Comparison of ENCODE assay signal across 28 mouse cellular contexts in the genomic region with DNA sequence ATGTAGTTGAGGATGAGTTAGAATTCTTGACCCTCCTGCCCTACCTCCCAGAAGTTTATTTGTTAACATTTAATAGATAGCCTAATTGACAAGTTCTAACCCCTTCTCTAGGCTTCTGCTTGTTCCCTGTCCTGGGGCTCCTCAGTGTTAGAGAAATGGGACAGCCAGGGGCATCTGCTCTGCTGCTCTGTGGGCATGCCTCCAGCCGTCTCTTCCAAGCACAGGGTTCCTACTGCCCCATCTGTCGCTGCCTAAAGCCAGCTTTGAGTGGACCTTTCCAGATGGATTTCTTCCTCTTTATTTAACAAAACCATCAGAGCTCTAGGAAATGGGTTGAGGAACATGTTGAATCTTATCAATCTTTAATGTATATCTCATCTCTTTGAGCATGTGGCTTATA.
A peak's percentile ranks its signal among the peaks of the same experiment; 100 is the strongest.
DNase-seq lines count a peak whose midpoint lies in the region; ATAC-seq lines count a peak whose summit lies in the region.
"Had no signal": no experiment of that assay in that cellular context is flagged by ENCODE, and none has a peak within 500 bp of the region (broad histone marks: within the 10 kb centered on the region; RNA-seq: fewer than 3 reads in every experiment).

No protein-coding gene starts in this region.

- no peak overlapping the region for H3K27ac ChIP-seq in embryonic facial prominence, embryonic 10.5 days (replicated peaks)
- H3K27ac ChIP-seq: embryonic facial prominence, embryonic 12.5 days; forebrain, embryonic 15.5 days; gastrocnemius, adult 2 months; hindbrain, embryonic 13.5 days; limb, embryonic 12.5 days; macrophage; neural tube, embryonic 15.5 days had no signal

- no peak for ATAC-seq in activated CD4-positive, CD25-positive, alpha-beta regulatory T cell, adult 4 months
- ATAC-seq: CD4-positive, CD25-positive, alpha-beta regulatory T cell, adult 4 months; forebrain, embryonic 15.5 days; intestine, postnatal 0 days; liver, postnatal 0 days had no signal

- H3K4me3 ChIP-seq in embryonic facial prominence, embryonic 10.5 days: no peak overlapping the region
- H3K4me3 ChIP-seq: embryonic facial prominence, embryonic 12.5 days; forebrain, embryonic 15.5 days; gastrocnemius, adult 2 months; hindbrain, embryonic 13.5 days; limb, embryonic 12.5 days; neural tube, embryonic 15.5 days had no signal

- 91% methylated on average over 2 of the region's 2 CpGs for WGBS in embryonic facial prominence, embryonic 10.5 days

- H3K27me3 ChIP-seq in embryonic facial prominence, embryonic 10.5 days (replicated peaks; ENCODE audit: low read depth, poor library complexity, severe bottlenecking): no peaks in the 10 kb centered on the region
- H3K27me3 ChIP-seq: embryonic facial prominence, embryonic 12.5 days; forebrain, embryonic 15.5 days; hindbrain, embryonic 13.5 days; neural tube, embryonic 15.5 days had no signal

- intact Hi-C loops in left cerebral cortex, postnatal 4 days (cut with DNase I): no loop called here
- intact Hi-C loops in left cerebral cortex, postnatal 36 days (cut with DNase I): no loop called here

- no peaks in the 10 kb centered on the region for H3K36me3 ChIP-seq in embryonic facial prominence, embryonic 10.5 days (replicated peaks)
- H3K36me3 ChIP-seq: embryonic facial prominence, embryonic 12.5 days; forebrain, embryonic 15.5 days; hindbrain, embryonic 13.5 days; limb, embryonic 12.5 days; neural tube, embryonic 15.5 days had no signal

- H3K9me3 ChIP-seq in embryonic facial prominence, embryonic 10.5 days: no peaks in the 10 kb centered on the region
- H3K9me3 ChIP-seq: embryonic facial prominence, embryonic 12.5 days; forebrain, embryonic 15.5 days; hindbrain, embryonic 13.5 days; limb, embryonic 12.5 days; neural tube, embryonic 15.5 days had no signal

- peaks cover 6% of the 10 kb centered on the region for H3K4me1 ChIP-seq in embryonic facial prominence, embryonic 10.5 days
- H3K4me1 ChIP-seq: embryonic facial prominence, embryonic 12.5 days; forebrain, embryonic 15.5 days; limb, embryonic 12.5 days; neural tube, embryonic 15.5 days had no signal

- DNase-seq in left cerebral cortex, postnatal 4 days: peak; percentile 87
- no peak for DNase-seq in left cerebral cortex, postnatal 36 days (ENCODE audit: low spot score in 2 of 2)
- DNase-seq in cerebellum, adult 11-12 months: peak; percentile 91
- DNase-seq in cerebellum, adult 9-11 months: peak; percentile 92
- no peak for DNase-seq in right cerebral cortex, postnatal 36 days (ENCODE audit: low spot score in 2 of 2)
- no peak for DNase-seq in embryonic facial prominence, embryonic 10.5 days (ENCODE audit: low spot score)
- DNase-seq: adrenal gland, adult 2 months; adrenal gland, postnatal 36 days; gastrocnemius, adult 2 months; gastrocnemius, postnatal 36 days; heart, adult 18-20 months; heart, postnatal 36 days; kidney, postnatal 14 days; liver, postnatal 0 days; lung, postnatal 10 days; midbrain, embryonic 14.5 days; retina, postnatal 1 day; right cerebral cortex, postnatal 14 days; thymus, postnatal 14 days had no signal

Comparison
In these comparisons a context has a peak if more than half of its experiments do, and no peak if none do; other contexts are left out.
1. DNase-seq: peak in left cerebral cortex, postnatal 4 days (single experiment), cerebellum, adult 11-12 months (single experiment) and cerebellum, adult 9-11 months (single experiment); none in left cerebral cortex, postnatal 36 days (0 of 2), right cerebral cortex, postnatal 36 days (0 of 2) and embryonic facial prominence, embryonic 10.5 days (single experiment).